Mouse (Mus musculus): ENCODE measurements around the gene Bcr.

Bcr gene

DNA sequence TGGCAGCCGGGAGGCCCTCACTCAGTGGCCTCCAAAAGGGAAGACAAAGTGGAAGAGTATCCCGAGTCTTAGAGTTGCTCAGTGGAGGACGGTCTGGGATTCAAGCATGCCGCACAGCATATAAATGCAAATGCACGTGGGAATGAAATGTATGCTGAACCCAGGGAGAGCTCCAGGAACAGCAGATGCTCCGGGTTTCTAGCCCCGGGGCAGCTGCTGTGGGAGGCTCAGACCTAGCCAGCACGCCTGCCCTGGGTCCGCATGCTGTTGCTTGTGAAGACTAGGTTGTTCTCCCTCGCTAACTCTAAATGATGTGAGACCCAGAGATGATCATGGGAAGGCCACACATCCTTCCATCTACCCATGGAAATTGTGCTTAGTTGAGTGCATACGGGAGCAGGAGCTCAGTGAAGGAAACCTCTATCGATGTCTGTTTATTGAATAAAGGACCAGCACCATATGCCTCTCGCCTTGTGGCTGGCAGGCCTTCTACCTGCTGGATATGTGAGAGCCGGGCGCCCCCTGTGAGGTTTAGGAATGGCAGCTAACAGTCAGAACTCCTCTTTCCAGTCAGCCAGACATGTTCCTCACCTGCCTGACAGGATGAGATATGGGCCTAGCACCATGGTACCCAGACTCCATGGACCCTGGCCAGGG, 74.6 kb downstream of the Bcr start:
- DNase-seq = peak; percentile 71 to 80

DNA sequence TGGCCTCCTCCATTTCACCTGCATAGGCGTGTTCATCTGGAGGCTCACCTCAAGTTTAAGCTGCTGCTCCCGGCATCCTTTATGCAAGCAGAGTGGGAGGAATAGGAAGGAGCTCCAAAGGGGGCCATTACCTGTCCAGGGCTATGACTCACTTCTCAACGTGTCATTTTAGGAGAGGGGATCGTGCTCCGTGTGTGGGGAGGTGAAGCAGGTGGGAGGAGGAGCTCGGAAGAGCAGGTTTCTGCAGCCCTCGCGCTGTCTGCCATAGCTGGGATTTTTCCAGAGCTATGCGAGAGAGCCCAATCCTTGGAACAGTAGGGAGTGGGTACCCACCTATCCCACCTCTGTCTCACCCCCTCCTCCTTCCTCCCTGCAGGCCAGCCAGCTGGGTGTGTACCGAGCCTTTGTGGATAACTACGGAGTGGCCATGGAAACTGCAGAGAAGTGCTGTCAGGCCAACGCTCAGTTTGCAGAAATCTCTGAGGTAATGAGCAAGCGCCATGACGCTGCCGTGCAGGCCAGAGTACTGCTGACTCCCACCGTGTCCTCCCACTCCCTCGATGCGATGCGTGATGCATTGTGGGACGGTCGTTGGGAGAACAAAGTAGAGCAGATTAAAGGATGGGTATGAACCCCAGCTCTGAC, 75.2 kb downstream of the Bcr start:
- DNase-seq = no peak

DNA sequence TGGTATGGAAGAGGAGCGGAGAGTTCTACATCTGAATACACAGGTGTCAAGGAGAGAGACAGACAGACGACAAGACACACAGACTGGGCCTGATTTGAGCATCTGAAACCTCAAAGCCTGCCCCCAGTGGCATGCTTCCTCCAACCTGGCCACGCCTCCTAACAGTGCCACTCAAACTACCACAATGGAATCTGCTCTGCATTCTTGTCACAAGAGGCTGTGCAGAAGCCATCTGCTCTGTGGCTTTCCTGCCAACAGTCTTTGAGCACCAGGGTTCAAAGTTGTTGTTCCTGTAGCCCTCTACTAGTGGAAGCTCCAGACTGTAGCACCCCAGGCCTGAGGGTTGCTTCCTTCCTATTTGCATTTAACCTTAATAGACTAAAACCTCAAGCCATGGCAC, 76.8 kb downstream of the Bcr start:
- DNase-seq = peak; percentile 41 to 45

DNA sequence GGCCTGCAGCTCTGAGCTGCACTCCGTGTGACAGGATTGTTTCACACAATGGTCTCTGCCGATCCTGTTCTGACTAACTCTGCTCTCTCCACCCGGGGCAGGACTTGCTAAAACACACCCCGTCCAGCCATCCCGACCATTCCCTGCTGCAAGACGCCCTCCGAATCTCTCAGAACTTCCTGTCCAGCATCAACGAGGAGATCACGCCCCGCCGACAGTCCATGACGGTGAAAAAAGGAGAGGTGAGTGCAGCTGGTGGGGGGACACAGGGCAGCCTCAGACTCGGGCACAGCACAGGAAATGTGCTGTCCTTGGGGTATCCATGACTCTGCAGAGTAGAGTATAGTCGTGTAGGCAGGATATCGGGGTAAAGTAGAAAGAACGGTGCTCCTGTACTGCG, 84.8 kb downstream of the Bcr start:
- no peak for DNase-seq

GRCm38 (mm10) chr10:75146001-75146400, 85.6 kb downstream of the Bcr start:
- DNase-seq = no peak

DNA sequence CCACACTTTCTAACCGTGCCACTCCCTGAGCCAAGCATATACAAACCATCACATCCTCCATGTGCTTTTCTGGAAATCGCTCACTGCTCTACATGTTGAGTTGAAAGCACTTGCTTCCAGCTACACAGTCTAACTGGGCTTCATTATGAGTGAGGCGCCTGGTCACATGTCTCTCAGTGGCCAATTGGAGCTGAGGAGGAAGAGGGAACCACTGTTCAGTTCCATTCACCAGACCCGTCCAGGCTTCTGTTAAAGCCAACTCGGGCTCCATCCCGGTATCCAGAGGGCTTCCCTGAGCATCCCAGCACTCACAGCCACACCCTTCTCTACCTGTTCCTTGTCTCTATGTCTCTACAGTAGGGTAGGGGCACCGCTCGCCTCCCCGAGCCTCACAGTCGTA, 86.2 kb downstream of the Bcr start:
- no peak for DNase-seq

GRCm38 (mm10) chr10:75148295-75148694, 87.9 kb downstream of the Bcr start:
- DNase-seq = no peak

DNA sequence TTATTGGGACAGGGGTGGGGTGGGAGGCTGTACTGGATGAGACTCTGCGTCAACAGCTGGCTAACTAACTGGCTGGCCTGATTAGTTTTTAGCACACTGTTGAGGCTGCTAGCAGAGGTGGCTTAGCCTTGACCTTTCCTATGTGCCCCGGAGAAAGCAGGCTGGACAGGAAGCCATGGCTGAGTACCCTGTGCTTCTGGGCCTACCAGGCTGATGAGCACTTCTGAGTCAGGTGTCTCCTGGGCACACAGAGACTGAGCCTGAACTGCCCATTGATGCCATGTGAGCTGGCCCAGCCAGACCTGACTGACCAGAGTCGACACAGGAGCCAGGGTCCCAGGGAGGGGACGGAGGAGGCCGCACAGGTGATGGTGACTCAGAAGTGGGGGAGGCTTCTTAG, 90.0 kb downstream of the Bcr start:
- no peak for DNase-seq

DNA sequence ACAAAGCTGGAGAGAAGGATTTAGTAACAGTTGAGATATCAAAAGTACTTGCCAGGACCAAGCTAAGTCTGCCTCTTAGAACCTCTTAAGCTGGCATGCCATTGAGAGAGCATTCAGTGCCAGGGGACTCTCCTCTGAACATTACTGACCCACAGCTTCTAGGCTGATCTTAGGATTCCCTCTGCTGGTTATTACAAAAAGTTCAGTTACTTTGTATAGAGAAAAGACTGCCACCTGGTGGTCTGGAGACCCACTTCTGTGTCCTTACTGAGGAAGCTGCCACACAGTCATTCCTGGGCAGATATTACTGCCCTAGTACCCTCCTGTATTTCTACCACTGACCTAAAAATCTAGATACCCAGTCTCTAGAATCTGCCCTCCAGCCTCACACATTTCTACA, 90.9 kb downstream of the Bcr start:
- DNase-seq = peak; percentile 91 to 96

DNA sequence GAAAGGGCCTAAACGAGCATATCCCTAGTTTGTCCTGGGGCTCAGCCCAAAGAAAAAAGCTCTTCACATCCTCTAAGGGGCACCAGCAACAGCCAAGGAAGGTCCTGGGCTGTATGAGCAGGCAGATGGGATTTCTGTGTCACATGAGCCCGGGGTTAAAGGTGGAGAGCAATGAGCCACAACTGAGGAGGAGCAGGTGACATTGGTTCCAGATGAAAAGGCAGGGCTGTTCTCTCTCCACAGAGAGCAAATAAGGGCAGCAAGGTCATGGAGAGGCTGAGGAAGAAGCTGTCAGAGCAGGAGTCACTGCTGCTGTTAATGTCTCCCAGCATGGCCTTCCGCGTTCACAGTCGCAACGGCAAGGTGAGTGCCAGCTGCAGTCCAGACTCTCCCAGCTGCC, 96.4 kb downstream of the Bcr start:
- DNase-seq = no peak

- no peak for DNase-seq
Measured at GRCm38 (mm10) chr10:75157713-75158112, 97.3 kb downstream of the Bcr start.

- DNase-seq = no peak
Measured at GRCm38 (mm10) chr10:75158356-75158755, 98.0 kb downstream of the Bcr start.

- DNase-seq = peak in 1 of 2 experiments; percentile 30
Measured at GRCm38 (mm10) chr10:75160171-75160900, 99.9 kb downstream of the Bcr start.

DNA sequence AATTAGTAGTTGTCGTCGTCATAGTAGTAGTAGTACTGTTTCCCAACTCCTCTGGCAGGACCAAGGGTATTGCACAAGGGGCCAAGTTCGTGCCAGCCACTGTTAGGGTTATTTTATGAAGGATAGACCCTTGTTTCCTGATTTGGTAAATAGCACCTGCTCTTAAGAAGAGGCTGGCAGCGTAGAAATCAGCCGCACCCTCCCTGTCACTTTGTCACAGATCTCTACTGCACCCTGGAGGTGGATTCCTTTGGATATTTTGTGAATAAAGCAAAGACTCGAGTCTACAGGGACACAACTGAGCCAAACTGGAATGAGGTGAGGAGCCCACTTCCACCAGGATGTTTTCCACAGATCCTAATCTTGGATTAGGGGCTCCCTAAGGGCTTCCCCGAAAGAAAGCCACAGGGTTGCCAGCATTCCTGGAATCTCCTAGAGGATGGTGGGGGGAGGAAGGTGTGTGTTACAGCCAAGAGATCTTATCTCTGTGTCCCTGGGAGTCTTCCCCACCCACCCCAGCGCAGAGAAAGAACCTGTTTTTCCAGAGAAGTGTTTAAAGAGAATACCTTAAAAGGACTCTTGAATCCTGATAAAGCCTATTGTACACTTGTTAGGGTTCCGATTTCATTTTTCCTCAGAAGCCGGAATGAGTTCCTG, 105.6 kb downstream of the Bcr start:
- DNase-seq = no peak

DNA sequence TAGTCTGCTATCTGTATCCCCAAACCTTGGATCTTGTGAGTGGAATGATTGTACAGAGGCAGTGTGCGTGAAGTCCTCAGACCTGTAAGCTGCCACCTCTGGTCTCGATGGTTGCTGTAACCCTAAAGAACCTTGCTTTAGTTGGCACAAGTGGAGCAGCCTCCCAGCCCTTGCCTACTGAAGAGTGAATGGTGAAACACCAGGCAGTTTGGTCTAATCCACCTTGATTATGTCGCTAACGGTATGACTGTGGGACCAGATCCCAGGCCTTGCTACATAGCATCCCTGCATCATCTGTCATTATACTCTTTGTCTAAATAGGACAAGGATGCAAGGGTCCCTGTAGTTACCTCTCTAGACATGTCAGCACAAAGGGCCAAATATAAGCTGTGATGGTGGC, 106.2 kb downstream of the Bcr start:
- no peak for DNase-seq

DNA sequence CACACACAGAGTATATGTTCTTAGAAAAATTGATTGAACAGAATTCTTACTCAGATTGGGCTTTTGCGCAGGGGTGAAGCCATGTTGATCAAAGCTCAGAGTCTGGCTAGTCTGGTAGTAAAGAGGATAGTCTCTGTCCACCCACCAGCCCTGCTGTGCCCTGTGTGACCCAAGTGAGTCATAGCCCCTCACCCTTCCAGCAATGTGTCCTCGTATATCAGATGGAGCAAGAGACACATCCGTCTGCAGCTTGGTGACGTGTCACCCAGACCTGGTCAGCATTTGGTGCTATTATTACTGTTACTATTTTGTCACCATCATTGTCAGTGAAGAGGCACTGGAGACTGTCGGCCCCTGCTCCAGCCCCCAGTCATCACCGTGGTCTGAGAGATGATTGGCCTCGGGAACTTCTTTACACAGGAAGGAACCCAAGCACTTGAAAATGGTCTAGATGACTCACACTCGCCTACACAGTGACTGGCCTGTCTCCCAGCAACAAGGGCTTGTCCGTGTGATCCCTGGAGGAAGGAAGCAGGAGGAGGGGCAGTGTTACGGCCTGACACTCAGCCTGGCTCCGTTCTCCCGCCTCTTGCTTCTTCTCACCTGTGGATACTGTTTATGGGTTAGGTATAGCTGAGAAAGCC, 109.9 kb downstream of the Bcr start:
- DNase-seq = no peak

GRCm38 (mm10) chr10:75173056-75173455, 112.7 kb downstream of the Bcr start:
- DNase-seq = no peak

DNA sequence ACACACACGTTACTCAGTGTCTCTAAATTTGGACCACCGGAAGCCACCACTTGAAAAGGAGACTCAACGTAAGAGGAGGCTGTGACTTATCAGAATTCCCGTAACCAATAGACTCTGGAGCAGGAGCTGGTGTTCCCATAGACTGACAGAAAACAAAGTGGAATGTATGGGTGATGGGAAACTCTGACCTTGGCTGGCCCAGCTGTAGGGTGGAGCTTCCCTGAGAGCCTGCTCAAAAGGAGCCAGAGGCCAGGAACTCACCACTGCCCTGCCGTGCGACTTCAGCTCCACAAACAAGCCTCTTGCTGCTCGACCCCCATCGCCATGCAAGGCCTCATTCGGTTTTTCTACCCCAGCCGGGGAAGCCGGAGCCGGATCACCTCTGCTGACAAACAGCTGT, 113.3 kb downstream of the Bcr start:
- no peak for DNase-seq

- no peak for DNase-seq
Measured at GRCm38 (mm10) chr10:75176494-75176893, 116.1 kb downstream of the Bcr start.

GRCm38 (mm10) chr10:75178911-75179310, 118.5 kb downstream of the Bcr start:
- DNase-seq = no peak

GRCm38 (mm10) chr10:75182151-75182774, 121.9 kb downstream of the Bcr start:
- peak; percentile 87 to 89 for DNase-seq

- DNase-seq = no peak
Measured at GRCm38 (mm10) chr10:75184826-75185225, 124.4 kb downstream of the Bcr start.

GRCm38 (mm10) chr10:75186551-75186950, 126.2 kb downstream of the Bcr start:
- peak; percentile 80 to 85 for DNase-seq
